Mouse (Mus musculus): ENCODE data around the gene Slc16a5. TPM values are rescaled to one million over a fixed set of nuclear protein-coding genes. Genes with fewer than 3 reads are reported as not detected.

Gene Slc16a5
- total RNA-seq (2015) = not detected in 2 replicates
- total RNA-seq (2017) = not detected in 2 replicates

GRCm38 (mm10) chr11:115462243-115462891, at the start of gene Slc16a5:
Slc16a5 (plus strand) TSS chr11:115462474.
- ATAC-seq (replicated peaks; ENCODE audit: poor library complexity) = no peak

- ATAC-seq (replicated peaks; ENCODE audit: poor library complexity) = peak; percentile 98
These were observed 42.6 kb upstream of the Slc16a5 start, which contains the start of the genes Atp5h and Kctd2 for GRCm38 (mm10) chr11:115419531-115420237. Atp5h (minus strand) TSS chr11:115419962. Kctd2 (plus strand) TSS chr11:115420128.

GRCm38 (mm10) chr11:115420336-115421190, 41.7 kb upstream of the Slc16a5 start:
- 0 out of 2 replicates have a peak, but pooled peaks have one; percentile 10 for ATAC-seq (replicated peaks; ENCODE audit: poor library complexity)

GRCm38 (mm10) chr11:115421328-115421727, 40.9 kb upstream of the Slc16a5 start:
- no peak for ATAC-seq (replicated peaks; ENCODE audit: poor library complexity)

- ATAC-seq (replicated peaks; ENCODE audit: poor library complexity) = no peak
These were observed 40.3 kb upstream of the Slc16a5 start for GRCm38 (mm10) chr11:115421972-115422371.

- no peak for ATAC-seq (replicated peaks; ENCODE audit: poor library complexity)
These were observed 39.2 kb upstream of the Slc16a5 start for GRCm38 (mm10) chr11:115423091-115423490.

- ATAC-seq (replicated peaks; ENCODE audit: poor library complexity) = no peak
These were observed 37.6 kb upstream of the Slc16a5 start for GRCm38 (mm10) chr11:115424666-115425065.

GRCm38 (mm10) chr11:115425671-115426070, 36.6 kb upstream of the Slc16a5 start:
- no peak for ATAC-seq (replicated peaks; ENCODE audit: poor library complexity)

- ATAC-seq (replicated peaks; ENCODE audit: poor library complexity) = peak; percentile 99
These were observed 34.6 kb upstream of the Slc16a5 start for GRCm38 (mm10) chr11:115427482-115428331.

- ATAC-seq (replicated peaks; ENCODE audit: poor library complexity) = no peak
These were observed 33.0 kb upstream of the Slc16a5 start for GRCm38 (mm10) chr11:115429307-115429706.

GRCm38 (mm10) chr11:115430561-115430960, 31.7 kb upstream of the Slc16a5 start:
- ATAC-seq (replicated peaks; ENCODE audit: poor library complexity) = no peak

- no peak for ATAC-seq (replicated peaks; ENCODE audit: poor library complexity)
These were observed 29.5 kb upstream of the Slc16a5 start for GRCm38 (mm10) chr11:115432814-115433213.

- ATAC-seq (replicated peaks; ENCODE audit: poor library complexity) = no peak
These were observed 28.9 kb upstream of the Slc16a5 start for GRCm38 (mm10) chr11:115433342-115433741.

- ATAC-seq (replicated peaks; ENCODE audit: poor library complexity) = no peak
These were observed 26.5 kb upstream of the Slc16a5 start for GRCm38 (mm10) chr11:115435596-115436337.

GRCm38 (mm10) chr11:115437571-115438122, 24.6 kb upstream of the Slc16a5 start:
- 0 out of 2 replicates have a peak, but pooled peaks have one; percentile 14 for ATAC-seq (replicated peaks; ENCODE audit: poor library complexity)

- no peak for ATAC-seq (replicated peaks; ENCODE audit: poor library complexity)
These were observed 22.9 kb upstream of the Slc16a5 start for GRCm38 (mm10) chr11:115439326-115439725.

- ATAC-seq (replicated peaks; ENCODE audit: poor library complexity) = no peak
These were observed 22.2 kb upstream of the Slc16a5 start, which contains the start of gene Trim80 for GRCm38 (mm10) chr11:115439906-115440595. Trim80 (plus strand) TSS chr11:115440545.

- no peak for ATAC-seq (replicated peaks; ENCODE audit: poor library complexity)
These were observed 20.9 kb upstream of the Slc16a5 start for GRCm38 (mm10) chr11:115441417-115441816.

- no peak for ATAC-seq (replicated peaks; ENCODE audit: poor library complexity)
These were observed 15.4 kb upstream of the Slc16a5 start for GRCm38 (mm10) chr11:115446906-115447305.

Measured in megakaryocyte progenitor cell, adult 5-6 weeks (primary cell).